Mouse (Mus musculus): ENCODE data around the gene Kremen2. TPM values are rescaled to one million over a fixed set of nuclear protein-coding genes. Genes with fewer than 3 reads are reported as not detected.
A peak's percentile ranks its signal among the peaks of the same experiment; 100 is the strongest.
"Not testable (repeated sequence)": the region's sequence is repeated elsewhere in the genome, so short reads cannot be mapped to it uniquely, and the experiment has no call there.

Kremen2 gene
- polyA plus RNA-seq, 1 experiment from 2014 or later = 1.5 TPM

DNA sequence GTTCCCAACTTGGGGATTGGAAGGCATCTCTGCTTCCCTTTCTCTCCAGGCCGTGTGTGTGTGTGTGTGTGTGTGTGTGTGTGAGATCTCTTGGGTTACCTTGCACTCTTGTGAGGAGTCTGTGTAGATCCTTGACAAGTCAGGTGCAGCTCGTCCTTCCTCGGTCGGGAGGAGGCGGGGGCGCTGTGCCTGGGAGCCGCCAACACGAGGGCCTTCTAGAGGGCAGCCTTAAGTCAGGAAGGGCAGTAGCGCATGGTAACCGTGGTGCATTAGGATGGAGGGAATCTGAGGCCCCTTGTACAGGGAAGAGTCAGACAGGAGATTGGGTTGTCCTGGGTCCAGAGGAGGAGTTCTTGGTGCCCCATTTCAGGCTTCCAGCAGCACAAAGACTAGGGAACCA is 30.6 kb upstream of the Kremen2 start:
- no peak for ATAC-seq (ENCODE audit: low FRiP score, low read depth)
- no peak overlapping the region for H3K27ac ChIP-seq (replicated peaks)
- peaks cover 13% of the 10 kb centered on the region; the same call in 1 of the 2 replicates for H3K4me1 ChIP-seq (replicated peaks)
- whole genome bisulfite sequencing = 78% methylated on average over 10 of the region's 10 CpGs
- H3K36me3 ChIP-seq = no peaks in the 10 kb centered on the region
- H3K4me2 ChIP-seq = no peak overlapping the region
- H3K4me3 ChIP-seq = no peak overlapping the region
- no peak overlapping the region for H3K9ac ChIP-seq
- no peaks in the 10 kb centered on the region for H3K9me3 ChIP-seq
- no peaks in the 10 kb centered on the region for H3K27me3 ChIP-seq

DNA sequence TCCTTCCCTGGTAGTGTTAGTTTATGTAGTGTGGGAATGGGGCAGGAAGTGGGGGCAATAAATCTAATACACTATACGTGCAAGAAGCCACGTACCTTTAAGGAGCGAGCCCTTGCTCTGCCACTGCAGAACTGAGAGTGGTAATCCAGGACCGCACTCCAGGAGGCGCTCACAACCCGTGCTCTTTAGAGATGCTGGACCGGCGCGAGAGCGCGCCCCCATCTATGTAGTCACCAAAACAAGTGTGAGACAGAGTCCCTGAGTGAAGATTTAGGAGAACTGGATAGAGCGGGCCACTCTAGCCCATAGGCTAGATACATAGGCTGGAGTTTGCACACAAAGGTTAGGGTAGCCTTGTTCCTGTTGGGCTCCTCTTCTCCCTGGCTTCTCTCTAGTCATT is 28.5 kb upstream of the Kremen2 start:
- Histone ChIP-seq H3K36me3 (no peaks in the 10 kb centered on the region), H3K27me3 (no peaks in the 10 kb centered on the region), H3K27ac (replicated peaks) (no peak overlapping the region), H3K4me2 (peak overlapping the region; percentile 27; the same call in 1 of the 2 replicates), H3K4me3 (no peak overlapping the region), H3K9ac (no peak overlapping the region), H3K9me3 (no peaks in the 10 kb centered on the region), H3K4me1 (replicated peaks) (peaks cover 27% of the 10 kb centered on the region)
- no peak for ATAC-seq (ENCODE audit: low FRiP score, low read depth)
- 9% methylated on average over 12 of the region's 12 CpGs for WGBS

DNA sequence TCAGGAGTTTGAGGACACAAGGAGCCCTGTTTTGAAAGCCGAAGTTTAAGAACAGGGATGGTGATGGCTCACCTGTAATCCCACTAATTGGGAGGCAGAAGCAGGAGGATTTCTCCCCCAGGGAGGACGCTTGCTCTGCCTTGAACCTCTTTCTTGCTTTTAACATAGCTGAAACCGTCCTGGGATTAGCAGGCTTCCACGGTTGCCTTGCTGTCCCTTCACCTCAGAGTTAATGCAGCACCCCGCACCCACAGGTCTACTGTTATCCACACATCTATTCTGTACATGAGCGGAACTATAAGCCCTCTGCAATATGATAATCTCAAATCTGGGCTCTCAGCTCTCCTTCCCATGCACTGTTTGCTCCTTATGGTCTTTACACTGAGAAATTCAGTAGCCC is 28.0 kb upstream of the Kremen2 start:
- WGBS = 78% methylated on average over 6 of the region's 6 CpGs
- Histone ChIP-seq H3K9me3 (no peaks in the 10 kb centered on the region), H3K4me3 (no peak overlapping the region), H3K9ac (no peak overlapping the region), H3K36me3 (no peaks in the 10 kb centered on the region), H3K4me2 (no peak overlapping the region), H3K27ac (replicated peaks) (no peak overlapping the region), H3K27me3 (no peaks in the 10 kb centered on the region), H3K4me1 (replicated peaks) (peaks cover 27% of the 10 kb centered on the region)
- ATAC-seq (ENCODE audit: low FRiP score, low read depth) = no peak

DNA sequence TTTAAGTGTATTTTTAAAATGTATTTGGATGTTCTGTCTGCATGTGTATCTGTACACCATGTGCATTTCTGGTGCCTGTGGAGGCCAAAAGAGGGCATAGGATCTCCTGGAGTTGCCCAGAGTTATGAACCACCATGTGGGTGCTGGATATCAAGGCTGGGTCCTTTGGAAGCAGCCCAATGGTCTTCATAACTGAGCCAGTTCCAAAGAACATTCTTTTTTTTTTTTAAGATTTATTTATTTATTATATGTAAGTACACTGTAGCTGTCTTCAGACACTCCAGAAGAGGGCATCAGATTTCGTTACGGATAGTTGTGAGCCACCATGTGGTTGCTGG is 26.6 kb upstream of the Kremen2 start:
- WGBS = 77% methylated on average over 2 of the region's 2 CpGs
- ATAC-seq (ENCODE audit: low FRiP score, low read depth); H3K9me3 ChIP-seq; H3K27me3 ChIP-seq; H3K36me3 ChIP-seq: not testable (repeated sequence)
- H3K4me1 ChIP-seq (replicated peaks) = peaks cover 27% of the 10 kb centered on the region
- H3K27ac ChIP-seq (replicated peaks) = peak overlapping the region; percentile 77
- peak overlapping the region; percentile 67 for H3K4me2 ChIP-seq
- peak overlapping the region; percentile 94 for H3K4me3 ChIP-seq
- peak overlapping the region; percentile 29; the same call in 1 of the 2 replicates for H3K9ac ChIP-seq

DNA sequence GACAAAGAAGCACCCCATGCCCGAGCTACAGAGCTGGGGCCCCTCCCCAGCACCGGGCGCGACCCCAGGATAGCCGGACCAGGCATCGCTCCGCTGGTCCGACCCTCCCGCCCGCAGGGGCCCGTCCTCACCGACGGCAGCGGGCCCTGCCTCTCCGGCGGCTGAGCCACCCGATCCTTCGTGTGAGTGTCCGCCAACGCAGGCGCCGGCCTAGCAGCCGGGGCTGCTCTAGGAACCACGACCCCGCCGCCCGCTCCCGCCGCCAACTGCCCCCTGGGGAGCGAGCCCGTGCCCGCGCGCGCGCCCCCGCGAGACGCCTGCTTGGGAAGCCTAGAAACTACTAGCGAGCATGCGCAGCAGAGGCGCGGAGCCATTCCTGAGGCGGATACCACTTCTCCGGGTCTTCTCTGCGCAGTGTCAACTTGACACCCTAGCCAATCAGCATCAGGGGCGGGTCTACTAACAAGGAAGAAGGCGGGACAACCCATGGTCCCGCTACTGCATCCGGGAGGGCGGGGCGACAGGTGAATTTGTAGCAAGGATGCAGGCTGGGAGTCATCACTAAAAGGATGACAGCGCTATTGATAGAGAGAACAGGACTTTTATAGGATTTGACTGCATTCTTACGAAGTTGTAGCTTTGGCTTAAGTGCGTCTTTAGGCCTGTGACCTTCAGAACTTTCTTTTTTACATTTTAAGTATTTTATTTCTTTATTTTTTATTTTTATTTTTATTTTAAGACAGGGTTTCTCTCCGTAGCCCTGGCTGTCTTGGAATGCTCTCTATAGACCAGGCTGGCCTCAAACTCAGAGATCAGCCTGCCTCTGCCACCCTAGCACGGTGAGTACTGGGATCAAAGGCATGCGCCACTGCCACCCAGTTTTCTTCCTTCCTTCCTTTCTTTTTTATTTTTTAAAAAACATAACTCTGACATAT is 25.9 kb upstream of the Kremen2 start, which contains the start of gene Flywch1:
Gene Flywch1, minus strand, starts transcription at position 319 of the 935 bp plus-strand sequence.
- peak within 1 kb of the TSS; percentile 94 for H3K27ac ChIP-seq (replicated peaks)
- H3K4me2 ChIP-seq = peak within 1 kb of the TSS; percentile 67
- H3K36me3 ChIP-seq = peaks cover 9% of the 10 kb centered on the region; the same call in 1 of the 2 replicates
- WGBS = 3% methylated on average over 49 of the region's 58 CpGs
- no peaks in the 10 kb centered on the region for H3K27me3 ChIP-seq
- peaks cover 27% of the 10 kb centered on the region for H3K4me1 ChIP-seq (replicated peaks)
- peak within 1 kb of the TSS; percentile 97 for H3K9ac ChIP-seq
- peak; percentile 97 for ATAC-seq (ENCODE audit: low FRiP score, low read depth)
- no peaks in the 10 kb centered on the region for H3K9me3 ChIP-seq
- peak within 1 kb of the TSS; percentile 94 for H3K4me3 ChIP-seq

DNA sequence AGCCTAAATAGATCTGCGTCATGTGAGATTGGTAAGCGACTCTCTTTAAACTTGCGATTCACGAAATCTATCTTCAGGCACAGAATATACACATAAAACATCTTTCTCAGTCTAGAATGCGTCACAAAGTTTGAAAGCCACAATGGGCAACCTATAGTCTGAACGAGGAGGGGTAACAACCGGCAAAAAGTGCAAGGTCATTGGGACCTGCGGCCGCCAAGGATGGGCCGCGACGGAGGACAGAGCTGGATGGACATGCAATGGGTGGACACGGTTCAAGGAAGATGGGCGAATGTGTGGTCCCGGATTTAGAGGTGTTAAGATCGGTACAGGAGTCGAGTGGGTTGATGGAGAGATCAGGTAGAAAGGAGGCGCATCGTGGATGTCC is 25.3 kb upstream of the Kremen2 start:
- Histone ChIP-seq H3K4me2 (peak overlapping the region; percentile 67), H3K9ac (peak overlapping the region; percentile 97), H3K9me3 (no peaks in the 10 kb centered on the region), H3K36me3 (peaks cover 9% of the 10 kb centered on the region; the same call in 1 of the 2 replicates), H3K27ac (replicated peaks) (peak overlapping the region; percentile 94), H3K27me3 (no peaks in the 10 kb centered on the region), H3K4me3 (peak overlapping the region; percentile 94), H3K4me1 (replicated peaks) (peaks cover 27% of the 10 kb centered on the region)
- WGBS = under 1% methylated on average over 19 of the region's 19 CpGs
- no peak for ATAC-seq (ENCODE audit: low FRiP score, low read depth)

DNA sequence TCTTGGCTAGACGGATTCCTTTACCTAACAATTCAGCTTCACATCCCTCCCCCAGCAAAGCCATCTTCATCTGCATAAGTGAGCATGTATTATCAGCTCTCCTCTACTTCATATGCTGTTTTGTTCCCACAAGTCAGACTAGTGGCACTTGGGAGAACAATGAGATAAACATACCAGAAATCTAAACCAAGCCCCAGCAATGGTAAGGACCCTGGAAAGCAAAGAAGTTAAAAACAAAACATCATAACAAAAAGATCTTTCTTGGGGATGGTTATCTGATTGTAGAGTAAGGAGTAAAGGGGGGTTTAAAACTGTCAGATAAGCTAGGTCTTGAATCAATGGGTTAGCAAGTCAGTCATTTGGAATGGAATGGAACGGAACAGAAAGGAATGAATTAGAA is 24.9 kb upstream of the Kremen2 start:
- peak overlapping the region; percentile 67 for H3K4me2 ChIP-seq
- H3K4me3 ChIP-seq = peak overlapping the region; percentile 94
- WGBS = 2% methylated on average over 2 of the region's 2 CpGs
- no peaks in the 10 kb centered on the region for H3K9me3 ChIP-seq
- peak overlapping the region; percentile 97 for H3K9ac ChIP-seq
- peak overlapping the region; percentile 94 for H3K27ac ChIP-seq (replicated peaks)
- peaks cover 27% of the 10 kb centered on the region for H3K4me1 ChIP-seq (replicated peaks)
- no peak for ATAC-seq (ENCODE audit: low FRiP score, low read depth)
- H3K36me3 ChIP-seq = peaks cover 9% of the 10 kb centered on the region; the same call in 1 of the 2 replicates
- no peaks in the 10 kb centered on the region for H3K27me3 ChIP-seq

DNA sequence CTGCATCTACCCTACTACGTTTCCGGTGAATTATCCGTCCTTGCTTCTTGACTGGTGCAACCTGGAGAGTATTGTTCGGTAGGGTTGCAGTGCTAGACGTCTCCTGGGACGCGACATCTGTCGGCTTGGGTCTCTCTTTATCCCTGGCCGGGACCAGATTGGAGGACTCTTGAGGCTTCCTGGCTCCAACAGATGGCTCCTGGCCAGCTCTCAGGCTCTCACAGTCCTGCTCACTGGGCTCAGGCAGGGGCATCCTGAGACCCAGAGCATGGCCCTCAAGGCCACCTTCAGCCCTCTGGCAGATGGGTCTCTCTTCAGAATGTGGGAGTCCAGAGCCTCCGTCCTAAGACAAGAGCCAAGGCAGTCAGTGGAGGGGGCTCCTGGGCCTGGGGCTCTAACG is 17.3 kb upstream of the Kremen2 start:
- Histone ChIP-seq H3K27me3 (no peaks in the 10 kb centered on the region), H3K9me3 (no peaks in the 10 kb centered on the region), H3K36me3 (peaks cover 51% of the 10 kb centered on the region), H3K9ac (no peak overlapping the region), H3K4me2 (no peak overlapping the region), H3K4me3 (no peak overlapping the region), H3K4me1 (replicated peaks) (no peaks in the 10 kb centered on the region), H3K27ac (replicated peaks) (no peak overlapping the region)
- 84% methylated on average over 11 of the region's 11 CpGs for WGBS
- no peak; the same call in 1 of the 2 replicates for ATAC-seq (ENCODE audit: low FRiP score, low read depth)

DNA sequence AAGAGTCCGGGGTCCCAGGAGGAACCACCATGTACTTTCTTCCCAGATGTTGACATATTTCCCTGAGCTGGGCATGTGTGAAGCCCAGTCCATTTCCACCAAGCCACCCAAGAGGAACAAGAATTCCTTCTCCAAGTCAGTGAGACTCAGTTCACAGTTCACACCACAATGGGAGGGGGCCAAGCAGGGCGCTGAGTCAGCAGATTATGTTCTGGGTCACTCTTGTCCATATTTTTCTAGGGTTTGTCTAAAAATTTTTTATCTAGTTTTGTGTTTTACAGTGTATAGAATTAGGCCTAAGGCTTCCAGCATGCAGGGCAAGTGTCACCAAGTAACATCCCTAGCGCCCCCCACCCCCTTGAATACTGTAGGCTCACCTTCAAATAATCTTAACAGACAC is 15.5 kb upstream of the Kremen2 start:
- Histone ChIP-seq H3K9ac (no peak overlapping the region), H3K27ac (replicated peaks) (no peak overlapping the region), H3K9me3 (no peaks in the 10 kb centered on the region), H3K36me3 (peaks cover 60% of the 10 kb centered on the region), H3K4me3 (no peak overlapping the region), H3K4me2 (no peak overlapping the region), H3K27me3 (no peaks in the 10 kb centered on the region), H3K4me1 (replicated peaks) (no peaks in the 10 kb centered on the region)
- WGBS = 100% methylated on average over 3 of the region's 3 CpGs
- no peak for ATAC-seq (ENCODE audit: low FRiP score, low read depth)

DNA sequence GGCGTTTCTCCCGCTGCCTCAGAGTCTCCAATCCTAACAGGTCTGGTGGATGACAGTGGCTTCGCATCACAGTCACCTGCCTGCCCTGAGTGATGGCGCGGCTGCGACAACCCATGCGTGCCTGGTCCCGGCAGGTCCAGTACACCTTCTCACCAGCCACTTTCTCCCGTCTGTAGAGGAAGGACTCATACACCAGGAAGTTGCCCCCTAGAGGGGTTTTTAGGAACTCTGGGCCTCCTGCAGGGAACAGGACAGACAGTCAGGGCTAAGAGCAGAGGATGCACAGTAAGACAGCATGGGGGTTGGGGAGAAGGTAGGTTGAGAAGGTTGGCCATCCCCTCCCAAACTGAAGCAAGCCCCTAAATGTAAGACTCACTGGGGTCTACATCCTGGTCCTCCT is 14.6 kb upstream of the Kremen2 start:
- no peak for ATAC-seq (ENCODE audit: low FRiP score, low read depth)
- Histone ChIP-seq H3K4me2 (no peak overlapping the region), H3K9me3 (no peaks in the 10 kb centered on the region), H3K27ac (replicated peaks) (no peak overlapping the region), H3K4me1 (replicated peaks) (no peaks in the 10 kb centered on the region), H3K9ac (no peak overlapping the region), H3K27me3 (no peaks in the 10 kb centered on the region), H3K36me3 (peaks cover 69% of the 10 kb centered on the region), H3K4me3 (no peak overlapping the region)
- WGBS = 95% methylated on average over 9 of the region's 9 CpGs

DNA sequence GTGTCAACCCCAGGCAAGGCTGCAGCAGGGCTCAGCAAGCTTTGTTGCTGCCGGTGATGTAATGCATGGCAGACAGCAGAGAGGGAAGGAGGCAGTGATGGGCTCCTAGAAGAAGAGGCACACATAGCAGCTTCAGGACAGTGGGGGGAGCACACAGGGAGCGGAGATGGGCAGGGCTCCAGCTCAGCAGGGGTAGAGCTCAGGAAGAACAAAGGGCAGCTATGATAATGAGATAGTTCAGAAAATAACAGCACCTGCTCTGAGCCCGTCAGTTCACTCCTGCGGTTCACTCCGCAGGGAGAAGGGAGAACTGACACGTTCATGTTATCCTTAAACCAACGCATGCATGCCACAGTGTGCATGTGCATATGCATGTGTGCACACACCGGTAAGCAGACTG is 13.2 kb upstream of the Kremen2 start:
- no peak overlapping the region for H3K9ac ChIP-seq
- H3K4me2 ChIP-seq = no peak overlapping the region
- H3K4me1 ChIP-seq (replicated peaks) = no peaks in the 10 kb centered on the region
- ATAC-seq (ENCODE audit: low FRiP score, low read depth) = no peak
- no peaks in the 10 kb centered on the region for H3K27me3 ChIP-seq
- no peaks in the 10 kb centered on the region for H3K9me3 ChIP-seq
- H3K27ac ChIP-seq (replicated peaks) = no peak overlapping the region
- H3K36me3 ChIP-seq = peaks cover 83% of the 10 kb centered on the region
- 53% methylated on average over 8 of the region's 8 CpGs for WGBS
- H3K4me3 ChIP-seq = no peak overlapping the region

DNA sequence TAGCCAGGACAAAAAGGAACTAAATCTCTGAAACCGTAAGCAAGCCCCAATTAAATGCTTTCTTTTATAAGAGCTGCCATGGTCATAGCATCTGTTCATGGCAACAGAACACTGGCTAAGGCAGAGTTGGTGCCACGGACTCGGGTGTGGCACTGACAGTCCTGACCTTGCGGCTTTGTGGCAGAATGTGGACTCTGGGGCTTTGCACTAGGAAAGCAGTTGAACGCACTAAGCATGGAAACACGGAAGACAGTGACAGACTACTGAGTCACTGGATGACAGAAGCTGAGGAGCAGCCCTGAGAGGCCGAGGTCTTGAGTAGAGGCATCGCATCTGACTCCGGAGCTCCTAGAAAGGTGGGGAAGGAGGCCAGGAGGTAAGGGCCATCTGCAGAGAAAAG is 11.9 kb upstream of the Kremen2 start:
- H3K9me3 ChIP-seq = no peaks in the 10 kb centered on the region
- H3K9ac ChIP-seq = no peak overlapping the region
- H3K27ac ChIP-seq (replicated peaks) = no peak overlapping the region
- H3K36me3 ChIP-seq = peaks cover 95% of the 10 kb centered on the region
- H3K4me3 ChIP-seq = no peak overlapping the region
- 94% methylated on average over 9 of the region's 9 CpGs for WGBS
- no peak overlapping the region for H3K4me2 ChIP-seq
- H3K27me3 ChIP-seq = no peaks in the 10 kb centered on the region
- ATAC-seq (ENCODE audit: low FRiP score, low read depth) = no peak
- no peaks in the 10 kb centered on the region for H3K4me1 ChIP-seq (replicated peaks)

All from hindbrain, embryonic 15.5 days (tissue).